Mouse (Mus musculus) gastrocnemius, postnatal 14 days (tissue): Measurements from ENCODE around the gene Siva1. TPM values are rescaled to one million over a fixed set of nuclear protein-coding genes. Genes with fewer than 3 reads are reported as not detected.

Experiments used
- DNase-seq: peaks from one replicate; pipeline ENCODE4 v3.0.0; 2021; ENCODE audit warnings: mixed read lengths
- intact Hi-C: fragments of 180-260 bp; cut with DNase I; formaldehyde crosslinking; loops from one replicate; pipeline ENCODE4 v1.15.1; 2025; ENCODE audit warnings: low total_unique reads
- total RNA-seq, 2 experiments: library from RNA; stranded (reverse); gene quantifications; 2 replicates each; pipeline ENCODE4 v1.2.3; 2021

The Siva1 gene
- total RNA-seq, 2 experiments from 2014 or later, result 16.9 to 18.7 TPM

DNA sequence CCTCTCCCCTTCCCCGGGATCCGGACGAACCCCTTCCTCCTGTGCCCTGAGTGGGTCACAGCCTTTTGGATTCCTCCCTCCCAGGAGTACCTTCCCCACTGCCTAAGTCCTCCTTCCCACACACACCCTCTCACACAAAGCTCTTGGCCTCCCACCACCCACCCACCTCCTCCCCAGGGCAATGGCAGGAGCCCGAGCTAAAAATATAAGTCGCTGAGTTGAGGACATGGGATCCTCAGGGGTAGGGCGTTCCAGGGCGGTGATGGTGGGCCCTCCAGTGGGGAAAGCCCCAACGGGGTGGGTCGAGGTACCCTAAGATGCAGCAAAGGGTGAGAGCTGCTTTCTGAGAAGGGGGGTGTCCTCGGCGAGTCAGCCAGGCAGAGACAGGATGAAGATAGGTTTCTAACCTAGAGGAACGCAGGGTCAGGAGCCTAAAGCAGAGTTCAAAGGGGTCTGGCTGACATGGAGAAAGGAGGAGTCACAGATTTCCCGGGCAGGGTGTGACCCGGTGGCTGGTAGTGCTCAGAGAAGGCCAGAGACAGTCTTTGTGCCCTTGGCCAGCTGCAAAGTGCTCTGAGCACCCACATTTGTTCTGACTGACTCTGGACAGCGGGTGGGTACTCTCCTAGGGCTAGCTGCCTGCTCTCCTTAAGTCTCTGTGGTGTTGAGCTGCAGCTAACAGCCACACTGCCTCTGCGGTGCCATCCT lies 24.0 kb upstream of the Siva1 start:
- intact Hi-C loops, result no loop called here

GRCm38 (mm10) chr12:112621900-112622299 lies 22.6 kb upstream of the Siva1 start:
- intact Hi-C loops, result no loop called here
- no peak for DNase-seq

More for the DNA sequence above, 24.0 kb upstream of the Siva1 start:
- DNase-seq, result peak; percentile 67

GRCm38 (mm10) chr12:112623742-112624141 lies 20.7 kb upstream of the Siva1 start:
- intact Hi-C loops, result no loop called here
- DNase-seq, result peak; percentile 60

DNA sequence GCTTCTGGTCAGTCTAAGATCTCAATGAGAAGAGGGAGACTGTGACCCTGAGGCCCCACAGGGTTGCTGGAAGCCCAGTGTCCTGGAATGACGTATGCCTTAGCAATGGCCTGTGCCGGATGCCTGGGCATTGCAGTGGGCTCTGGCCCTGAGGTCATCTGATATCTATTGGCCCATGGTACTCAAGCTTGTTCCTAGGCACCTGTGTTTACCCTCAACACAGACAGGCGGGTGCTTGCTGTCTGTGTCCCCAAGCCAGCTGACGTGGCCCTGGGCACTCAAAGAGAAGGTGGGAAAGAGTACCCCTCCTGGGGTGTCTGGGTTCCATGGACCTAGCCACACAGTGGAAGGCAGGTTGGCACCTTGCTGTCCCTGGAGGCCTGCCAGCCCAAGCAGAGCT lies 18.8 kb upstream of the Siva1 start:
- DNase-seq, result peak; percentile 53
- intact Hi-C loops, result no loop called here

- intact Hi-C loops, result no loop called here
- no peak for DNase-seq
Observed at GRCm38 (mm10) chr12:112626455-112626854, 18.0 kb upstream of the Siva1 start.

- DNase-seq, result no peak
- intact Hi-C loops, result no loop called here
Observed at GRCm38 (mm10) chr12:112627097-112627881, 17.2 kb upstream of the Siva1 start.

DNA sequence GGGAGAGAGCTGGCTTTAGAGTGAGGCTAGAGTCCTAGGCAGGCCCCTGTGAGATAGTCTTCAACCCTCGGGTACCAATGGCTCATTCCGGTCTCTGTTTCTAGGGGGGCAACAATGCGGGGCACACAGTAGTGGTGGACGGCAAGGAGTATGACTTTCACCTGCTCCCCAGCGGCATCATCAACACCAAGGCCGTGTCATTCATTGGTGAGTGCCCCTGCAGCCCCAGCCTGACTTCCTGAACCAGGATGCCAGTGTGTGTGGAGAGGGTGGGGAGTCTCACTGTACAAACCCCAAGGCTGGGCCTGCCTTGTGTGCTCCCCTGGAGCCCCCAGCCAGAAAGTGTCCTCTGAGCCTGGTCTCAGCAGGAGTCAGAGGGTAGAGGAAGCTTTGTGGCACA lies 16.3 kb upstream of the Siva1 start:
- intact Hi-C loops, result no loop called here
- no peak for DNase-seq

GRCm38 (mm10) chr12:112628928-112629721 lies 15.4 kb upstream of the Siva1 start:
- intact Hi-C loops, result no loop called here
- peak; percentile 63 for DNase-seq

GRCm38 (mm10) chr12:112630029-112630428 lies 14.4 kb upstream of the Siva1 start:
- intact Hi-C loops, result no loop called here
- DNase-seq, result no peak

- intact Hi-C loops, result no loop called here
- no peak for DNase-seq
Observed at GRCm38 (mm10) chr12:112630796-112631195, 13.7 kb upstream of the Siva1 start.

DNA sequence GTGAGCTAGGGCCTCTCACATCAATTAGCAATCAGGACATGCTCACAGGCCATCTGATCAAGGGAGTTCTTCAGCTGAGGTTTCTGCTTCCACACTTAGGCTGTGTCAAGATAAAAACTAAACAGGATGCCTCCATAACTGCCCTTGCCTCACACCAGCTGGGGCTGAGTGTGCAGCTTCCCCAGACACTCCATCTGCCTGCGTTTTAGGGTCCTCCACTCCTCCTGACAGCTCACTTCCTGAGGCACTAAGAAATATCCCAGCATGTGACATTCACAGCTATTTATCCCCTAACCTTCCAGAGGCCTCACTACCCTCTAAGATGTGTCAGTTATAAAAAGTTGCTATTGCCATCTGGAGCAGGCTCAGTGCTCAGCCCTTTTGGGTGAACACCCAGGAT lies 13.0 kb upstream of the Siva1 start:
- intact Hi-C loops, result no loop called here

GRCm38 (mm10) chr12:112632084-112632777 lies 12.2 kb upstream of the Siva1 start:
- DNase-seq, result no peak
- intact Hi-C loops, result no loop called here

More for the DNA sequence above, 13.0 kb upstream of the Siva1 start:
- no peak for DNase-seq

- intact Hi-C loops, result no loop called here
- DNase-seq, result no peak
Observed at GRCm38 (mm10) chr12:112632907-112633306, 11.6 kb upstream of the Siva1 start.

- no peak for DNase-seq
- intact Hi-C loops, result no loop called here
Observed at GRCm38 (mm10) chr12:112633686-112634085, 10.8 kb upstream of the Siva1 start.

GRCm38 (mm10) chr12:112639526-112639925 lies 5.0 kb upstream of the Siva1 start:
- intact Hi-C loops, result no loop called here
- no peak for DNase-seq

DNA sequence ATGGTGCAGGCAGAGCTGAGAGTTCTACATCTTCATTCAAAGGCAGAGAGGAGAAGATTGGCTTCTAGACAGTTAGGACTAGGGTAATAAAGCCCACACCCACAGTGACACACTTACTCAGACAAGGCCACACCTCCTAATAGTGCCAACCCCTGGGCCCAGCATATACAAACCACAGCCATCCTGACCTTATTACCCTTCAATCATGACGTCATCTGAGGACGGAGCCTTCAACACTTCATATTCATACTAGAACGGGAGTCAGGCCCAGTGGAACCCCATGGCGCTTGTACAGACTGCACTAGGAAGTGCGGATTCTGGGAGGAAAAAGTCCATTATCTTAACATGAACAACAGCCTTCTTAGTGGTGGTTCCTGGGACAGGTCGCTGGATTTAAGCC lies 1.4 kb upstream of the Siva1 start:
- intact Hi-C loops, result no loop called here
- no peak for DNase-seq

- intact Hi-C loops, result no loop called here
- no peak for DNase-seq
Observed at GRCm38 (mm10) chr12:112644855-112645506, 502 bp downstream of the Siva1 start.

DNA sequence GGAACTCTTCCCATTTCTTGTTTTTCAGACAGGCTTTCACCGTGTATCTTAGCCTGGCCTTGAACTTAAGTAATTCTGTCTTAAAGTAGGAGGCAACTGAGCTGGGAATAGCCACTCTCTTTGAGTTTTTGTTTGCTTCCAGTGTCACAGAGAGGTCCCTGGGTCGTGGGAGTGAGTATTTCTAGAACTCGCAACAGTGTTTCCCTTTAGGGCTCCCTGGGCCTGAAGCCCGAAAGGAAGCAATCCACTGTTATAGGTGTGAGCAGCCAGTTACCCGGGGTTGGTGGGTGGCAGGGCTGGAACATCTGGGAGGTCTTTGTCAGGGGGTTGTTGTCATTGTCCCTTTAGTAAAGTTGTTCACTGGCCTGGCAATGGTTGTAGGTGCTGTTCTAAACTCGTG lies 1.7 kb downstream of the Siva1 start:
- intact Hi-C loops, result no loop called here
- DNase-seq, result no peak

- intact Hi-C loops, result no loop called here
Observed at GRCm38 (mm10) chr12:112648081-112648480, 3.6 kb downstream of the Siva1 start.

More at GRCm38 (mm10) chr12:112648081-112648480, 3.6 kb downstream of the Siva1 start:
- DNase-seq, result no peak
